Mouse (Mus musculus) right cerebral cortex, postnatal 36 days (tissue): ENCODE results near the gene Fbxo40.
A peak's percentile ranks its signal among the peaks of the same experiment; 100 is the strongest.

Experiments
- DNase-seq, 2 experiments: peaks; one replicate each; pipeline ENCODE4 v3.0.0; 2022; ENCODE audit warnings: low spot score in 2 of 2, mixed read lengths in 1 of 2

Fbxo40 gene

GRCm38 (mm10) chr16:36989999-36990625, at the start of gene Fbxo40:
TSS of gene Fbxo40 (minus strand) at chr16:36990467.
- DNase-seq = no peak

GRCm38 (mm10) chr16:37034751-37035150, 44.5 kb upstream of the Fbxo40 start:
- no peak for DNase-seq

DNA sequence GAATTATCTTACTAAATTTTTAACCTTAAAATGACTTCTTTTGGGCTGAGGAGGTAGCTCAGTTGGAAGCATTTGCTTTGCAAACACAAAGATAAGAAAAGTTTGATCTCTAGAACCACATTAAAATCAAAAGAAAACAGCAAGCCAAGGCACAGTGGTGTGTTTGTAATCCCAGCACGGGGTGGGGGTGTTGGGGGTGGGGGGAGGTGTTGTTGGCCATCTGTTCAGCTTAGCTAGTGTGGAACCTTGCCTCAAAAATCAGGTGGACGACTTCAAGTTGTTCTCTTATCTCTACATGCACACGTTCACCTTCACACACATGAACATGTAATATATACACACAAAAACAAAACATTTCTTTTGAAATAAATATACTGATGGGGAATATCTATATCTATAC, 41.7 kb upstream of the Fbxo40 start:
- DNase-seq = no peak

- DNase-seq = no peak
These were observed 37.3 kb upstream of the Fbxo40 start for GRCm38 (mm10) chr16:37027581-37027980.

GRCm38 (mm10) chr16:37012336-37012735, 22.1 kb upstream of the Fbxo40 start:
- no peak for DNase-seq

- no peak for DNase-seq
These were observed 21.6 kb upstream of the Fbxo40 start for GRCm38 (mm10) chr16:37011922-37012289.

GRCm38 (mm10) chr16:37011061-37011921, 21.0 kb upstream of the Fbxo40 start, which contains the start of gene Polq:
TSS of gene Polq (plus strand) at chr16:37011786.
- DNase-seq = peak; percentile 86 to 87

GRCm38 (mm10) chr16:37010370-37010769, 20.1 kb upstream of the Fbxo40 start:
- no peak for DNase-seq

- DNase-seq = no peak
These were observed 19.0 kb upstream of the Fbxo40 start for GRCm38 (mm10) chr16:37009262-37009661.

- DNase-seq = no peak
These were observed 9.2 kb upstream of the Fbxo40 start for GRCm38 (mm10) chr16:36999366-36999972.

GRCm38 (mm10) chr16:36997650-36998049, 7.4 kb upstream of the Fbxo40 start:
- no peak for DNase-seq

GRCm38 (mm10) chr16:36989493-36989892, 774 bp downstream of the Fbxo40 start:
- no peak for DNase-seq

DNA sequence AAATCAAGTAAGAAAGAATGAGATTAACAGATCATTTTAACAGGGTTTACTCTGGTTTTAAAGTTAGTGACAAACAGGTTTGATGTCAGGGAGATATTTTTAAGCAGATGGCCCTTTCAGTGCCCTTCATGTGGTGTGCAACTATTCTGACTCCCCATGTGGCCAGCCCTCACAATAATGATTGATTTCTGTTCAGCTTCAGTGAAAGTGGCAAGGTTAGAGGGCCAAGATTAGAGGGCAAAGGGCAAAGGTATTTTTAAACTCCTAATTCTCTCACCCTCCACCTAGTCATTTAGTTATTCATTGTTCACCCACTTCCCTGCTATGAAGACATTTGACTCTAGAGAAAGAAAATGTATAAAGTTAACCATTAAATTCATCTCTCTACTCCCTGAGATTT, 2.2 kb downstream of the Fbxo40 start:
- no peak for DNase-seq

DNA sequence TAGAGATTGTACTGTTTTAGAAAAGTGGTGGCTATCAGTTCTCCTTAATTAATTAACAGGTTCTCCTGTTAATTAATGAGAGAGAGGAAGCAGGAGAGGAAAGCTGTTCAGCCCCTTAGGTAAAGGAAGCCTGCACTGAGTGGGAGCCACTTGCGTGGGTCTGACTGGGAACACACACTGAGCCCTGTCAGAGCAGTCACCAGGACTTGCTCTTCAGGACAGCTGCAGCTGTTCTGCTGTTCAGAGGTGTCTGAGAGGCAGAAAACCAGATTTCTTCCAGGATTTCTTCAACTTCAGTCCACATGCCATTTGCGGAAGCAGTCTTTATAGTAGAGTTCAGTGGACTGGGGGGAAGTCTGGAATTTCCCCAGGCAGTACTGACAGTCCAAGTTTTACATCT, 2.9 kb downstream of the Fbxo40 start:
- DNase-seq = no peak

- no peak for DNase-seq
These were observed 4.6 kb downstream of the Fbxo40 start for GRCm38 (mm10) chr16:36985636-36986042.

DNA sequence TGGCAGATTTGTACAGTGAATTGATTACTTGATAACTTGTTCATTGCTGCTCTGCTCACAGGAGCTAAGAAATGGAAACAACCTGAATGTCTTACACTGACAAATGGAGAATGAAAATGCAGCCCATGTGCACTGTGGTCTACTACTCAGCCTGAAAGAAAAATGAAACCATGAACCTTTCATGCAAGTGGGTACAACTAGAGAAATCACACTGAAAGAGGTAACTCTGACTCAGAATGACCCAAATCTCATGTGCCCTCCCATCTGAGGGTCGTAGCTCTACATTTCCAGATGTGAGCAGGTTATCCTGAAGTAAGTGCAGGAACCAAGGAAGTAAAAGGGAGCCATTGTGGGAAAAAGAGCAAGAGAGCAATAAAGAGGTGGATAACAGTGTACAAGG, 6.5 kb downstream of the Fbxo40 start:
- DNase-seq = no peak

GRCm38 (mm10) chr16:36979127-36979526, 11.1 kb downstream of the Fbxo40 start:
- no peak for DNase-seq

DNA sequence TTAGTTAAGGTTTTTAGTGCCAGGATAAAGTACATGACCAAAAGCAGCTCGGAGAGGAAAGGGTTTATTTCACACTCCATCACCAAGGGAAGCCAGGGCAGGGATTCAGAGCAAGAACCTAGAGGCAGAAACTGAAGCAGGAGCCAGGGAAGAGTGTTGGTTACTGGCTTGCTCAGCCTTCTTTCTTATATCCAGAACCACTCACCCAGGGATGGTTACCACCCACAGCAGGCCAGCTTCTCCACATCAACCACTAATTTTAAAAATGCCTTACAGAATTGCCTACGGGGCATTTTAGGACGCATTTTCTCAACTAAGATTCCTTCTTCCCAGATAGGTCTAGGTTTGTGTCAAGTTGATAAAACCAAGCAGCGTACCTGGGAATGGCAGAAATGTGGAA, 26.9 kb downstream of the Fbxo40 start:
- DNase-seq = no peak

GRCm38 (mm10) chr16:36955106-36955505, 35.2 kb downstream of the Fbxo40 start:
- DNase-seq = no peak

DNA sequence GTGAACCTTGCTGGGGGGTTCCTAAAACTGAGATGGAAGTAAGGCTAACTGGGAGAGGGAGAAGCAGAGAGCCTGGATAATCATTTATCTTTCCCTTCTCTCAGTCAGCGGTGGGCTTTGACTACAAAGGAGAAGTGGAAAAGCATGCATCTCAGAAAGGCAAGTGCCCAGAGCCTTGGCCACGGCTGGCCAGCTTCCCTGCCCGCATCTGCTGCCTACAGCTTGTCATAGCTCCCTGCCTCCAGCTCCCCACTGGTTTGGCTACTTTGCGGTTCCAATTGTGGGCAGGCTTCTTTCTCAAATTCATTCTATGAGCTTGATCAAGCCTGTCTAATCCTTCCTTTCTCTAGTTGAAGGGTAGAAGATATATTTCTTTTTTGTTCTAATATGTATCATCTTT, 39.2 kb downstream of the Fbxo40 start:
- DNase-seq = no peak

GRCm38 (mm10) chr16:36949614-36950336, 40.5 kb downstream of the Fbxo40 start:
- DNase-seq = no peak

GRCm38 (mm10) chr16:36947646-36948197, 42.5 kb downstream of the Fbxo40 start:
- no peak for DNase-seq
